In genomic region chr14:30066752-30067151, GRCm38 (mm10) we compare ENCODE assay signal across 24 mouse cellular contexts. TPM values are rescaled to one million over a fixed set of nuclear protein-coding genes. Genes with fewer than 3 reads are reported as not detected.
DNase-seq lines count a peak whose midpoint lies in the region; ATAC-seq lines count a peak whose summit lies in the region.
"Had no signal": no experiment of that assay in that cellular context is flagged by ENCODE, and none has a peak within 500 bp of the region (broad histone marks: within the 10 kb centered on the region; RNA-seq: fewer than 3 reads in every experiment).

No protein-coding gene starts in this region.

- H3K9me3 ChIP-seq in embryonic facial prominence, embryonic 15.5 days (replicated peaks): no peaks in the 10 kb centered on the region
- no peaks in the 10 kb centered on the region for H3K9me3 ChIP-seq in embryonic facial prominence, embryonic 10.5 days
- no peaks in the 10 kb centered on the region for H3K9me3 ChIP-seq in liver, embryonic 11.5 days (ENCODE audit: control insufficient read depth, low read length)
- H3K9me3 ChIP-seq in liver, embryonic 13.5 days (replicated peaks): no peaks in the 10 kb centered on the region
- H3K9me3 ChIP-seq: embryonic facial prominence, embryonic 13.5 days; forebrain, embryonic 13.5 days; forebrain, embryonic 15.5 days had no signal

- H3K27ac ChIP-seq in embryonic facial prominence, embryonic 15.5 days (replicated peaks): no peak overlapping the region
- no peak overlapping the region for H3K27ac ChIP-seq in embryonic facial prominence, embryonic 10.5 days (replicated peaks)
- H3K27ac ChIP-seq in liver, embryonic 11.5 days (ENCODE audit: low read depth, low read length): no peak overlapping the region
- no peak overlapping the region for H3K27ac ChIP-seq in liver, embryonic 13.5 days
- H3K27ac ChIP-seq: embryonic facial prominence, embryonic 13.5 days; forebrain, embryonic 13.5 days; forebrain, embryonic 15.5 days had no signal

- no peaks in the 10 kb centered on the region; the same call in 1 of the 2 replicates for H3K36me3 ChIP-seq in embryonic facial prominence, embryonic 15.5 days
- no peaks in the 10 kb centered on the region for H3K36me3 ChIP-seq in embryonic facial prominence, embryonic 10.5 days (replicated peaks)
- H3K36me3 ChIP-seq in liver, embryonic 11.5 days (ENCODE audit: control insufficient read depth, insufficient read depth, low read length): no peaks in the 10 kb centered on the region
- H3K36me3 ChIP-seq in liver, embryonic 13.5 days: no peaks in the 10 kb centered on the region
- H3K36me3 ChIP-seq: forebrain, embryonic 15.5 days had no signal

- no peaks in the 10 kb centered on the region for H3K27me3 ChIP-seq in embryonic facial prominence, embryonic 15.5 days
- no peaks in the 10 kb centered on the region for H3K27me3 ChIP-seq in embryonic facial prominence, embryonic 10.5 days (replicated peaks; ENCODE audit: low read depth, poor library complexity, severe bottlenecking)
- no peaks in the 10 kb centered on the region for H3K27me3 ChIP-seq in liver, embryonic 11.5 days (replicated peaks; ENCODE audit: control insufficient read depth, insufficient read depth, low read length)
- no peaks in the 10 kb centered on the region for H3K27me3 ChIP-seq in liver, embryonic 13.5 days
- H3K27me3 ChIP-seq: embryonic facial prominence, embryonic 13.5 days; forebrain, embryonic 13.5 days; forebrain, embryonic 15.5 days had no signal

- peak; percentile 2; the same call in 1 of the 2 replicates for ATAC-seq in embryonic facial prominence, embryonic 15.5 days (ENCODE audit: insufficient number of reproducible peaks, low FRiP score, low TSS enrichment, low read depth)
- ATAC-seq in liver, embryonic 11.5 days (replicated peaks; ENCODE audit: low FRiP score): peak; percentile 57
- peak; percentile 69 for ATAC-seq in liver, embryonic 13.5 days (ENCODE audit: low read depth)
- ATAC-seq: forebrain, embryonic 13.5 days; forebrain, embryonic 15.5 days; forebrain, postnatal 0 days had no signal

- WGBS in embryonic facial prominence, embryonic 15.5 days: 76% methylated on average over 12 of the region's 12 CpGs
- WGBS in embryonic facial prominence, embryonic 10.5 days: 81% methylated on average over 12 of the region's 12 CpGs
- 68% methylated on average over 12 of the region's 12 CpGs for WGBS in liver, embryonic 11.5 days
- 57% methylated on average over 12 of the region's 12 CpGs for WGBS in liver, embryonic 13.5 days (ENCODE audit: insufficient replicate concordance)

- H3K4me1 ChIP-seq in embryonic facial prominence, embryonic 15.5 days: no peaks in the 10 kb centered on the region
- H3K4me1 ChIP-seq in embryonic facial prominence, embryonic 10.5 days: no peaks in the 10 kb centered on the region
- 0 out of 2 replicates have a peak, but pooled peaks cover 2% of the 10 kb centered on the region for H3K4me1 ChIP-seq in liver, embryonic 11.5 days (replicated peaks; ENCODE audit: control insufficient read depth, insufficient read depth, low read length)
- H3K4me1 ChIP-seq in liver, embryonic 13.5 days (replicated peaks): peaks cover 53% of the 10 kb centered on the region
- H3K4me1 ChIP-seq: forebrain, embryonic 13.5 days; forebrain, embryonic 15.5 days had no signal

- H3K9ac ChIP-seq in embryonic facial prominence, embryonic 15.5 days: no peak overlapping the region
- H3K9ac ChIP-seq in liver, embryonic 11.5 days (ENCODE audit: low read depth, low read length): no peak overlapping the region
- no peak overlapping the region for H3K9ac ChIP-seq in liver, embryonic 13.5 days
- H3K9ac ChIP-seq: embryonic facial prominence, embryonic 13.5 days; forebrain, embryonic 13.5 days; forebrain, embryonic 15.5 days; forebrain, postnatal 0 days had no signal

- no peak overlapping the region for H3K4me2 ChIP-seq in embryonic facial prominence, embryonic 15.5 days (replicated peaks)
- H3K4me2 ChIP-seq in liver, embryonic 11.5 days: no peak overlapping the region
- H3K4me2 ChIP-seq in liver, embryonic 13.5 days: peak overlapping the region; percentile 23
- H3K4me2 ChIP-seq: embryonic facial prominence, embryonic 13.5 days; forebrain, embryonic 13.5 days; forebrain, embryonic 15.5 days had no signal

- no peak overlapping the region for H3K4me3 ChIP-seq in embryonic facial prominence, embryonic 15.5 days (replicated peaks)
- no peak overlapping the region for H3K4me3 ChIP-seq in embryonic facial prominence, embryonic 10.5 days
- no peak overlapping the region for H3K4me3 ChIP-seq in liver, embryonic 11.5 days (ENCODE audit: low read depth, low read length)
- no peak overlapping the region for H3K4me3 ChIP-seq in liver, embryonic 13.5 days (replicated peaks)
- H3K4me3 ChIP-seq: embryonic facial prominence, embryonic 13.5 days; forebrain, embryonic 13.5 days; forebrain, embryonic 15.5 days had no signal

- no peak for DNase-seq in embryonic facial prominence, embryonic 10.5 days (ENCODE audit: low spot score)
- peak; percentile 35 for DNase-seq in A20 (ENCODE audit: low read depth, low spot score)
- no peak for DNase-seq in liver, embryonic 11.5 days (ENCODE audit: low spot score)
- no peak for DNase-seq in liver, embryonic 13.5 days
- no peak for DNase-seq in urinary bladder, postnatal 10 days (ENCODE audit: low spot score)
- DNase-seq in thymus, postnatal 14 days: no peak
- no peak for DNase-seq in heart, postnatal 4 days
- DNase-seq: adrenal gland, adult 2 months; adrenal gland, postnatal 10 days; adrenal gland, postnatal 25 days; cerebellum, adult 11-12 months; cerebellum, adult 2 months; cerebellum, adult 9-10 months; cerebellum, postnatal 10 days; cerebellum, postnatal 25 days; forebrain, postnatal 0 days had no signal

RNA-seq across cellular contexts. Expression of gene Chdh, which starts 57.9 kb away (rescaled TPM):
- 1.6 and 1.7 TPM in 2 replicates for polyA plus RNA-seq in embryonic facial prominence, embryonic 15.5 days (2015; fragmentation: Nextera tagmentation; extraction: Ambion mirVana)
- polyA plus RNA-seq in embryonic facial prominence, embryonic 10.5 days (2016; fragmentation: Nextera tagmentation; extraction: Ambion mirVana): 0.05 and 0.17 TPM in 2 replicates
- 0.15 and 0.22 TPM in 2 replicates for polyA plus RNA-seq in liver, embryonic 11.5 days (2014; fragmentation: Nextera tagmentation; extraction: Ambion mirVana)
- 0.44 and 0.53 TPM in 2 replicates for polyA plus RNA-seq in liver, embryonic 13.5 days (2015; fragmentation: Nextera tagmentation; extraction: Ambion mirVana)
- total RNA-seq in heart, postnatal 4 days (2021): under 1 TPM; 0.29 TPM
- total RNA-seq: MEL had no signal
- polyA plus RNA-seq: C2C12; embryonic facial prominence, embryonic 11.5 days; forebrain, embryonic 11.5 days had no signal

RNA-seq across cellular contexts. Expression of gene Il17rb, which starts 58.1 kb away (rescaled TPM):
- polyA plus RNA-seq in embryonic facial prominence, embryonic 15.5 days (2015; fragmentation: Nextera tagmentation; extraction: Ambion mirVana): 2.2 TPM in 2 replicates
- polyA plus RNA-seq in embryonic facial prominence, embryonic 10.5 days (2016; fragmentation: Nextera tagmentation; extraction: Ambion mirVana): 1.1 and 1.6 TPM in 2 replicates
- 1.0 and 1.1 TPM in 2 replicates for polyA plus RNA-seq in liver, embryonic 11.5 days (2014; fragmentation: Nextera tagmentation; extraction: Ambion mirVana)
- 0.67 and 0.69 TPM in 2 replicates for polyA plus RNA-seq in liver, embryonic 13.5 days (2015; fragmentation: Nextera tagmentation; extraction: Ambion mirVana)
- total RNA-seq in heart, postnatal 4 days (2021): under 1 TPM in 1 of 2 experiments, not detected in 1; 0.41 TPM

Comparison
In these comparisons a context has a peak if more than half of its experiments do, and no peak if none do; other contexts are left out.
1. ATAC-seq: peak in every context shown above with its lines; median percentile 69 in liver, embryonic 13.5 days; 57 in liver, embryonic 11.5 days; 2 in embryonic facial prominence, embryonic 15.5 days.